ENCODE assay signal across 12 mouse cellular contexts in the genomic region with DNA sequence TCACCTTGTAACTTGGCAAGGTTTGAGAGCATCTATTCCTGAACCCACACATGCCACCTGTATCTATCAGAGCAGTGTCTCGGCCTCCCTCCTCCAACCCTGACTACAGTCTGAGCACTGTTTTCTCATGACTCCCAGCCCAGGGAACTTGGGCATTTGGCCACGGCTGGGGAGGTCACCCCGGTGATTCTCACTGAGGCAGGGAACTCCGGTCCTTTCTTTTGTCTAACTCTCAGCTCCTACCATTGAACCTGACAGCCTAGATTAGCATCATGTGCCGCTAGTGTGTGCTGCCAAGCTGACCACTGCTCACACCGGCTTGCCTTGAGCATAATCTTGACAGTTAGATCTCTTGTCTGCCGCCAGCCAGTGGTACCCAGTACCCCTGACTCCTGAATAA.
A peak's percentile ranks its signal among the peaks of the same experiment; 100 is the strongest.
DNase-seq lines count a peak whose midpoint lies in the region; ATAC-seq and TF ChIP-seq lines count a peak whose summit lies in the region.
"Had no signal": no experiment of that assay in that cellular context is flagged by ENCODE, and none has a peak within 500 bp of the region (broad histone marks: within the 10 kb centered on the region; RNA-seq: fewer than 3 reads in every experiment).

No protein-coding gene starts in this region.

- in situ Hi-C loops in ES-E14 (cut with MboI; ENCODE audit: low sequenced_read_pairs in 2 of 2, unreplicated experiment in 2 of 2): no loop called here

- no peaks in the 10 kb centered on the region for H3K9me3 ChIP-seq in ES-E14 (ENCODE audit: control insufficient read depth, insufficient read depth, low read depth, low read length)
- H3K9me3 ChIP-seq in embryonic facial prominence, embryonic 13.5 days: no peaks in the 10 kb centered on the region
- no peaks in the 10 kb centered on the region for H3K9me3 ChIP-seq in hindbrain, embryonic 12.5 days (replicated peaks)
- no peaks in the 10 kb centered on the region for H3K9me3 ChIP-seq in midbrain, embryonic 16.5 days (replicated peaks; ENCODE audit: control insufficient read depth, low read length, poor library complexity, severe bottlenecking)
- no peaks in the 10 kb centered on the region for H3K9me3 ChIP-seq in heart, embryonic 12.5 days (replicated peaks)
- H3K9me3 ChIP-seq: limb, embryonic 12.5 days had no signal

- TF ChIP-seq POLR2A in kidney, adult 2 months (IDR thresholded peaks at IDR 0.05; ENCODE audit: low read depth, low read length): no peak

- peak overlapping the region; percentile 35 to 38 for H3K4me3 ChIP-seq in ES-E14 (ENCODE audit: insufficient read depth in 1 of 2, low read depth in 1 of 2, low read length in 2 of 2, poor library complexity in 1 of 2, severe bottlenecking in 1 of 2)
- no peak overlapping the region for H3K4me3 ChIP-seq in embryonic facial prominence, embryonic 13.5 days
- no peak overlapping the region for H3K4me3 ChIP-seq in hindbrain, embryonic 12.5 days
- H3K4me3 ChIP-seq in midbrain, embryonic 16.5 days (ENCODE audit: low read depth, low read length): no peak overlapping the region
- H3K4me3 ChIP-seq in heart, embryonic 12.5 days: no peak overlapping the region
- H3K4me3 ChIP-seq in kidney, adult 2 months (ENCODE audit: insufficient read depth, low read depth, low read length): no peak overlapping the region
- H3K4me3 ChIP-seq: limb, embryonic 12.5 days had no signal

- 68% methylated on average over 7 of the region's 7 CpGs for WGBS in embryonic facial prominence, embryonic 13.5 days
- 26% methylated on average over 7 of the region's 7 CpGs for WGBS in hindbrain, embryonic 12.5 days
- 10% methylated on average over 7 of the region's 7 CpGs for WGBS in midbrain, embryonic 16.5 days
- 55% methylated on average over 7 of the region's 7 CpGs for WGBS in heart, embryonic 12.5 days
- 78% methylated on average over 7 of the region's 7 CpGs for WGBS in kidney, adult 2 months

- no peak for ATAC-seq in embryonic facial prominence, embryonic 13.5 days (ENCODE audit: insufficient number of reproducible peaks, insufficient read depth, low FRiP score, low TSS enrichment, low read depth)
- ATAC-seq in hindbrain, embryonic 12.5 days (ENCODE audit: low FRiP score): no peak
- peak; percentile 15; the same call in 1 of the 2 replicates for ATAC-seq in midbrain, embryonic 16.5 days
- ATAC-seq in heart, embryonic 12.5 days (ENCODE audit: insufficient number of reproducible peaks, low FRiP score): no peak

- H3K27ac ChIP-seq in ES-E14 (ENCODE audit: insufficient read depth, low read depth, low read length, poor library complexity, severe bottlenecking): peak overlapping the region; percentile 94
- peak overlapping the region; percentile 71; the same call in 1 of the 2 replicates for H3K27ac ChIP-seq in embryonic facial prominence, embryonic 13.5 days
- H3K27ac ChIP-seq in hindbrain, embryonic 12.5 days: peak overlapping the region; percentile 83
- H3K27ac ChIP-seq in midbrain, embryonic 16.5 days (ENCODE audit: low read length): peak overlapping the region; percentile 72
- no peak overlapping the region for H3K27ac ChIP-seq in heart, embryonic 12.5 days (ENCODE audit: poor library complexity, severe bottlenecking)
- H3K27ac ChIP-seq in kidney, adult 2 months (ENCODE audit: insufficient read depth, low read depth, low read length): no peak overlapping the region

- no peak for TF ChIP-seq CTCF in kidney, adult 2 months (conservative IDR thresholded peaks at IDR 0.05; ENCODE audit: insufficient read depth, insufficient read length, low read depth, low read length)

- peaks cover 28% of the 10 kb centered on the region for H3K36me3 ChIP-seq in ES-E14 (ENCODE audit: control insufficient read depth, insufficient read depth, low read length, poor library complexity, severe bottlenecking)
- peaks cover 5% of the 10 kb centered on the region for H3K36me3 ChIP-seq in embryonic facial prominence, embryonic 13.5 days
- no peaks in the 10 kb centered on the region for H3K36me3 ChIP-seq in hindbrain, embryonic 12.5 days
- no peaks in the 10 kb centered on the region for H3K36me3 ChIP-seq in midbrain, embryonic 16.5 days (ENCODE audit: control insufficient read depth, insufficient read depth, low read length)
- no peaks in the 10 kb centered on the region for H3K36me3 ChIP-seq in heart, embryonic 12.5 days
- no peaks in the 10 kb centered on the region for H3K36me3 ChIP-seq in kidney, adult 2 months (ENCODE audit: control insufficient read depth, insufficient read depth, low read length)

- H3K27me3 ChIP-seq in embryonic facial prominence, embryonic 13.5 days: no peaks in the 10 kb centered on the region
- H3K27me3 ChIP-seq in hindbrain, embryonic 12.5 days: no peaks in the 10 kb centered on the region
- no peaks in the 10 kb centered on the region for H3K27me3 ChIP-seq in midbrain, embryonic 16.5 days (ENCODE audit: control insufficient read depth, insufficient read depth, low read depth, low read length)
- no peaks in the 10 kb centered on the region for H3K27me3 ChIP-seq in heart, embryonic 12.5 days (replicated peaks)
- H3K27me3 ChIP-seq in kidney, adult 2 months (replicated peaks; ENCODE audit: control insufficient read depth, insufficient read depth, low read length): no peaks in the 10 kb centered on the region
- H3K27me3 ChIP-seq: limb, embryonic 12.5 days had no signal

- peaks cover 17 to 29% of the 10 kb centered on the region in 2 experiments for H3K4me1 ChIP-seq in ES-E14 (ENCODE audit: control insufficient read depth in 2 of 2, insufficient read depth in 2 of 2, low read length in 2 of 2, poor library complexity in 1 of 2)
- H3K4me1 ChIP-seq in embryonic facial prominence, embryonic 13.5 days: peaks cover 65% of the 10 kb centered on the region
- peaks cover 79% of the 10 kb centered on the region for H3K4me1 ChIP-seq in hindbrain, embryonic 12.5 days
- H3K4me1 ChIP-seq in midbrain, embryonic 16.5 days (ENCODE audit: control insufficient read depth, insufficient read depth, low read length): peaks cover 57% of the 10 kb centered on the region
- H3K4me1 ChIP-seq in heart, embryonic 12.5 days (replicated peaks): peaks cover 29% of the 10 kb centered on the region
- H3K4me1 ChIP-seq in kidney, adult 2 months (ENCODE audit: control insufficient read depth, insufficient read depth, low read length): no peaks in the 10 kb centered on the region; the same call in 1 of the 2 replicates

- no peak overlapping the region for H3K4me2 ChIP-seq in embryonic facial prominence, embryonic 13.5 days
- peak overlapping the region; percentile 34 for H3K4me2 ChIP-seq in hindbrain, embryonic 12.5 days (replicated peaks)
- H3K4me2 ChIP-seq in midbrain, embryonic 16.5 days (ENCODE audit: low read length): peak overlapping the region; percentile 15
- no peak overlapping the region for H3K4me2 ChIP-seq in heart, embryonic 12.5 days
- H3K4me2 ChIP-seq: limb, embryonic 12.5 days; lung, embryonic 14.5 days had no signal

- H3K9ac ChIP-seq in ES-E14 (ENCODE audit: insufficient read depth, low read depth, low read length, poor library complexity, severe bottlenecking): peak overlapping the region; percentile 32
- H3K9ac ChIP-seq in embryonic facial prominence, embryonic 13.5 days: no peak overlapping the region
- no peak overlapping the region for H3K9ac ChIP-seq in hindbrain, embryonic 12.5 days
- H3K9ac ChIP-seq in midbrain, embryonic 16.5 days (ENCODE audit: low read depth, low read length): no peak overlapping the region
- no peak overlapping the region for H3K9ac ChIP-seq in heart, embryonic 12.5 days
- H3K9ac ChIP-seq: limb, embryonic 12.5 days; lung, embryonic 14.5 days had no signal

- DNase-seq in ES-E14 (ENCODE audit: low read depth, low spot score): no peak
- no peak for DNase-seq in lung, adult 18-20 months
- DNase-seq in thymus, postnatal 0 days (ENCODE audit: low spot score): no peak
- DNase-seq in kidney, adult 2 months: no peak
- DNase-seq: cerebellum, postnatal 25 days; thymus, postnatal 36 days had no signal

TF ChIP-seq in ES-E14, 5 proteins besides CTCF, POLR2A, EP300 and RAD21:
- TF ChIP-seq ZNF384 (IDR thresholded peaks at IDR 0.05; ENCODE audit: low read depth, low read length) (no peak), HCFC1 (IDR thresholded peaks at IDR 0.05; ENCODE audit: borderline replicate concordance, insufficient read depth, low read length) (no peak), MAFK (IDR thresholded peaks at IDR 0.05; ENCODE audit: insufficient read depth, low read depth, low read length) (no peak), CHD2 (IDR thresholded peaks at IDR 0.05; ENCODE audit: low read depth, low read length) (no peak), ZC3H11A (IDR thresholded peaks at IDR 0.05; ENCODE audit: borderline replicate concordance, low read depth, low read length) (no peak)

Comparison
In these comparisons a context has a peak if more than half of its experiments do, and no peak if none do; other contexts are left out.
1. H3K27ac ChIP-seq: peak in ES-E14 (single experiment), embryonic facial prominence, embryonic 13.5 days (single experiment), hindbrain, embryonic 12.5 days (single experiment) and midbrain, embryonic 16.5 days (single experiment); none in heart, embryonic 12.5 days (single experiment) and kidney, adult 2 months (single experiment).
2. H3K4me3 ChIP-seq: peak in ES-E14 (2 of 2); none in embryonic facial prominence, embryonic 13.5 days (single experiment), hindbrain, embryonic 12.5 days (single experiment), midbrain, embryonic 16.5 days (single experiment), heart, embryonic 12.5 days (single experiment) and kidney, adult 2 months (single experiment).
3. H3K4me2 ChIP-seq: peak in hindbrain, embryonic 12.5 days (single experiment) and midbrain, embryonic 16.5 days (single experiment); none in embryonic facial prominence, embryonic 13.5 days (single experiment) and heart, embryonic 12.5 days (single experiment).